Mouse (Mus musculus) embryo, embryonic 11 days (tissue): ENCODE measurements around the gene 4930564D02Rik.

Source experiments
- DNase-seq: peaks from one replicate; pipeline ENCODE4 v3.0.0-alpha.2; 2015

Gene 4930564D02Rik

DNA sequence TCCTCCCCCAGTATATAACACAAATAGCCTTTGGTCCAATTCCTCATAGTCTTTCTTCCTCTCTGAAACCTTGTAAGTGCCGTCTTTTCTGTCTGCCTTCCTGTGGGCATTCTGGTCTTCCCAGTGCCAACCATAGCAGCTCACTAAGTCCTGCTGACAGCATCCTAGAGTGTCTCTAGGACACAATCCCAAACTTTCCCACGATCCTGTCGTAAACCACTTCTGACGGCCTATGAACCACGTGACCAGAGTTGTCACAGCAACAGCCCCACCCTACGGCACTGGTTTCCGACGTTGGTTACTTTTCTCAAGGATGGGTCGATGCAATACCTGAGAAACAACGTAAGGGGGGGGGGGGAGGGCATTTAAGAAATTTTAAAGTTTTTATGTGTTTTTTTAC lies at the start of gene 4930564D02Rik:
4930564D02Rik (plus strand) TSS at position 301 of the 400 bp plus-strand sequence.
- DNase-seq: no peak

DNA sequence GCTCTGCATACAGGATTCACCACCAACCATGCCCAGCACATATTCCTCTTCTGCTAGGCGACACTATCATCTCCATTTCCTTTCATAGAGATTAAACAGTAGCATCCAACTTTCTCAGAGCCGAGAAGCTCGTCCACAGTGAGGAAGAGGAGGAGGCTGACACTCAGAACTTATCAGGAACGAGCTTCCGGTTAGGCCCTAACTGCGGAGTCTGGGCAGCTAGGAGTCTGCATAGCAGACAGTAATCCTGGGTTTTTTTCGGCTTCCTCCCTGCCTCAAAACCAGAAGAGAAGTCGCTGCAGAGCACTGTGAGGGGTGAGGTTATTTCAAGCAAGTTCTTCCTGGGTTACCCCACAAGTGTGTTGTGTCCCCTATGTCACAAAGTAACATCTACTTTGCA lies 49.3 kb upstream of the 4930564D02Rik start:
- no peak for DNase-seq

DNA sequence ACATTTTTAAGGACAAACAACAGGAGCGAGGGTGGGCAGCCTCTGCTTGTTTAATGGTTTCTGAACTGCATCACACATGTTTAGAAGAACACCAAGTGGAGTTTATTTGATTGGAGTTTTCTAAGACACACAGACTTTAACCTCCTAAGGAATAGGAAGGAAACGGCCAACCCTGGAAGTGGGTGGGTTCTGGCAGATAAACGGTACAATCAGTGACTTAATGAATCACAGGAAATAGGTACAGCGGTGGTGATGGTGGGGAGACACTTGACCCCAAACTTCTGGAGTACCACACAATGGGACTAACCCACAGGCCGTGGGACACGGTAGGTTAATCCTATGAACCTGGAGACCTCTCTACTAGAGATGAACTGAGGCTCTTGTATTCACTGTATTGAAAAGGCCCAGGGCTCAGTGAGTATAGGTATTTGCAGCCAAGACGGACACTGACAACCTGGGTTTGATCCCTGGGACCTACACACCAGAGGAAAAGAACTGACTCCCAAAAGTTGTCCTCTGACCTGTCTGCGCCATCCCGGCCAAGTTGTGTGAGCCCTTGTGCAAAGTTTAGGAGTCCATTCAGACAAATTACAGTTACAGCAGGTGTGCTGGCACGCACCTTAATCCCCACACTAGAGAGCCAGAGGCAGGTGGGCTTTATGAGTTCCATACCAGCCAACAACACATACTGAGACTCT lies 48.4 kb upstream of the 4930564D02Rik start:
- DNase-seq: no peak

DNA sequence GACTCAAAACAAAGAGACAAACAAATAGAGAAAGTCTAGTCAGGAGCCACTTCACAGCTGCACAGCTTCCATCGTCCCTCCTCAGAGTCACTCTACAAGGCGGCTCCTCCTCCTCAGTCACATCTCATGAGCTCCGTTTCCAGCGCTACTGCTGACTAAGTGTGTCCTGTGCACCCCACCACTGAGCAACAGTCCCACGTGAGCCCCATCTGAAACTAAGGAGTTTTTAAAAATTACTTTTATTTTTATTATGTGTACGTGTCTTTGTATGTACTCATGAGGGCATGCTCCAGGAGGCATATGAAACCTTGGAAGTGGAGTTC lies 47.9 kb upstream of the 4930564D02Rik start:
- DNase-seq: no peak

DNA sequence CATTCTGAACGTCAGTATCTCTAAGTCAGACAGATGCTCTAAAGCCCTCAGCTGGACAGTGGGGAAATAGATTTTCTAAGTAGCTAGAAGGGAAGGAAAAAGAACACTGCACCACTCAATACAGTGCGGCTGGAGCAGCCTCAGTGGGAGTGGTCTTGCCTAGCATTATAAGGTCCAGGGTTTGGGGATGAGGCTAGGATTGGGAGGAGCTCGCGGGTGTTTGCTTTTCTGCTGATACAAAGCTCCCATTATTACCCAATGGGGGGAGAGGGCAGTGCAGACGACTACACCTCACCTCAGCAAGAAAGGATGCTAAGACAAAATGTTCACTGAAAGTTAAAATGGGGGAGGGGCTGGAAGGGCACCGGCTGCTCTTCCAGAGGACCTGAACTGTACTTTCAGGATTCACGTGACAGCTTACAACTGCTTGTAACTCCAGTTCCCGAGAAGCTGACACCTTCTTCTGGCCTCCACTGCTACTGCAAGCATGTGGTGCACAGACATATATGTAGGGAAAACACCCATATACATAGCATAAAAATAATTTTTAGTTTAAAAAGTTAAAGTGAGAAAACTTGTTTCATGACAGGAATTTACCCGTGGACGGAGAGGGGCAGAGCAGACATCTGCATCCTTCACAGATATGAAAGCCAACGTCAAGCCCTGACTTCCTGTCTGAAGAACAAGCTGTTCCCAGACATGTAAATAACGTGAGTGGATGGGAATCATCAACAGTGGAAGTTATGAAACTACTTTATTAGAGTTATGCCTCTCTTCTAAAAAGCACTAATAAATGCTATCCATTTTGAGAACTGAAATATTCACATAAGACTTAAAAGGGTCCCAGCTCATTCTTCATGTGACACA lies 46.6 kb upstream of the 4930564D02Rik start:
- no peak for DNase-seq

DNA sequence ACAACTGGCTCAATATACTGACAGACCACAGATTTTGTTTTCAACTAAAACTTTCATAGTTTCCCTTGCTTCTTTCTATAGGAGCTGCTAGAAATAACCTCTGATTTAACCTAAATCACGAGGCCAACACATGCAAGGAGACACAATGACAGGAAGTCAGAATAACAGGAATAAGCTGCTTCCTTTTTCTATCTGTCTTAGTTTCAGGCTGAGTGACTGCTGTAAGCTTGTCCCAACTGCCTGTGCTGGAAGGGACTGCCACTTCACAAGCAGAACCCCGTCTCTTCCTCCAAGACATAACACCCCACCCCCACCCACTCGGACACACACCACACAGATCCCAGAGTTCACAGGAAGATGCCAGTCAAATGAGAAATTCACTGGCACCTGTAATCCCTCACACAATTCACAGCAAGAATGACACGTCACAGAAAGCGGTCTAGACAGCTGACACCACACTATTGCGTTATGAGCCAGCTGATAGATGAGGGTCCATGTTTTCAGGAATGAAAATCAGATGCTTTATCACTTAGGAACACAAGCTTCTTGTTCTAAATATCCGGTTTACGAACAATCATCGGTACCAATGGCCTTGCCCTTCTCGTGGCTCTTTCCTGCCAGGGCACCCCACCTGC lies 43.2 kb upstream of the 4930564D02Rik start:
- no peak for DNase-seq

DNA sequence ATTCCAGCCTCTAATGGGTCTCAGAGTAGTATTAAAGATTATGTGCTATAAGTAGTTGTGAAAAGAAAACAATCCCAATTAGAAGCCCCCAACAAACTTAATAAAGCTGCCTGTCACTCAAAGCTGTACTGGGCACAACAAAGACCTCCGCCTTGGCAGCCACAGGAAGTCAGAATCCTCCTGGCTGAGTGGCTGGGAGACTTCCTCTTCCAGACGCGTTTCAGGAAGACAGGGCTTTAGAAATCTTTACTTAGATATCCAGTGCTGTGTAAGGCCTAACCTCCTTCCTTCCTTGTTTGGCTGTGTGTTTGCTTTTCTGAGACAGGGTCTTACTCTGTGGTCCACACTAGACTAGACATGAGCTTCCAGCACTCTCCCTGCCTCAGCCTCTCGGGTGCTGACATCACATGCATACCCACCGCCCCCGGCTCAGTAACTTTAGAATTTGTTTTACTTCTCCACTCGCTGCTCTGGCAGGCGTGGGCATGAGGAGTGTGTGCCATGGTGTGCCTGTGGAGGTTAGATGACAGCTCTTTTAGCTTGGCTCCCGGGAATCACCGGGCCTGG lies 30.3 kb upstream of the 4930564D02Rik start:
- DNase-seq: no peak

DNA sequence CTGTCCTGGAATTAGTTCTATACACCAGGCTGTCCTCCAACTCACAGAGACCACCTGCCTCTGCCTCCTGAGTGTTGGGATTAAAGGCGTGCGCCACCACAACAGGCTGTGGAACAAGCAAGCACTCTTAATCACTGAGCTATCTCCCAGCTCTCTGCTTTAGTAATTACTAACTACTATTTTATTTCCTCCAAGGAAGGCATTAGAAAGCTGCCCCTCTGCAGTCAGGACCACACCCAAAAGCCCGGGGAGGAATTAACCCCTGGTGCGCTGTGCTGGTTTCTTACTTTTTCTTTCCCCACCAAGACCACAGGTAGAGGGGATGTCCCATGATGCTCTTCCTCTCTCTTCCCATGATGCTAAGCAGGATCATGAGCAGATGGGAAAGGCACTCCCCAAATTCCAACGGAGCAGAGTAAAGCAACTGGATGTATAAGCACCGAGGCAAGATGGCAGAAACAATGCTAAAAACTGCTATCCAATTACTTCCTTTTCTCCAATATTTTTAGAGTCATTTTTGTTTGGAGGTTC lies 29.3 kb upstream of the 4930564D02Rik start:
- DNase-seq: no peak

DNA sequence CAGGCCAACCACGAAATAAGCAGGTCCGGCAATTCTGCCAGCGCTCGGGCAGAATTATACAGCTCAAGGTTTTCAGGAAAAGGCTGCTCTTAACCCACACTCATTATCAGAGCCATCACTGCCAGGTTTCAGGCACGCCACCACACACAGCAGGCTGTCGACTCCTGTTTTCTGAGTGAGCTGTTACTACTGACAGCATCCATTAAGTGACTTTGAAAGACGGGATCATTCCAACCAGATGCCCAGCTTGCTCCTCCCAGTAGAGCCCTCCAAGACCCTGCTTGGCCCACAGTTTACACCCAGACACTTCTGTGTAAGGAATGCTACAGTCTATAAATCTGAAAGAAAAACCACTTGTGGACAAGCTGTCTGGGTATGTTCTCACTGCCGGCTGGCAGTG lies 26.6 kb upstream of the 4930564D02Rik start:
- DNase-seq: peak; percentile 14

DNA sequence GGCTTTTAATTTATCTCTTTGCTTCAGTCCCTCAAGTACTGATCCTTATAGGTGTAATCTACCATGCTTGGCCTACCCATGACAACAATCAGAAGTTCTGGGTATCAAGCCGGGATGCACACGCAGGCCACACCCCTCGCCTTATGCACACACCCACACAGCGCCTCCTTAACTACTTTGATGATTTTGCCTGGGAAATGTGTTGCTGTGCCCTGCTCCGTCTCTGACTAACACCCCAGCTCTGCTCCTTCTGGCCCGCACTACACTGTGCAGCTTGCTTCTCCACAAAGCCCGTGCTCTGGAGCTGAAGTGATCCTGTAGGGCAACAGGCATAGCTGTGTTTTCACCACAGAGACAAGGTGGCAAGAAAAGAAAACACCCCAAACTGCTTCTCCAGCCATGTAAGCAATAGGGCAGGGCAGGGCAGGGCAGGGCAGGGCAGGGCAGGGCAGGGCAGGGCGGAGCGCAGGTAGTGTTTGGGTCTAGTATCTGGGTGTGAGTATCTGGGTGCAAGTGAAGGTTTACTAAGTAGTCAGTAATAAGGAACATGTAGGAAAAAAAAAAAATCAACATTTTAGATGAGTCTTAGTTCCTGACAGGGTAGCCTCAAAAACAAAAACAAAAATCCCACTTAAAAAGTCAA lies 25.5 kb upstream of the 4930564D02Rik start:
- no peak for DNase-seq

DNA sequence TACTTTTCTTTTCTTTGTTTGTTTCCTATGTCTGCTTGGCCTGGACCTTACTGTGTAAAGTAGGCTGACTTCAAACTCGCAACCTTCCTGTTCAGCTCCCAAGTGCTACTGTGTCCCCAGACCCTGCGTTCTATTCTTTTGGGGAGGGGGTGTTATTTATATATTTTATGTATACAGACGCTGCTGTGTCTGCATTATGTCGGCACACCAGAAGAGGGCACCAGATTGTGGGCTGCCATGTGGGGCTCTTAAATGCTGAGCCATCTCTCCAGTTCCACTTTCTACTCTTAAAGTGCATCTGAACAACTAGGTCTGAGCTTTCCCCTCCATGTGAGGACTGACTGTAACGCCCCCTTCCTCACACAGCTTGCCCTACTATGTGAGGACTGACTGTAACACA lies 22.9 kb upstream of the 4930564D02Rik start:
- no peak for DNase-seq

DNA sequence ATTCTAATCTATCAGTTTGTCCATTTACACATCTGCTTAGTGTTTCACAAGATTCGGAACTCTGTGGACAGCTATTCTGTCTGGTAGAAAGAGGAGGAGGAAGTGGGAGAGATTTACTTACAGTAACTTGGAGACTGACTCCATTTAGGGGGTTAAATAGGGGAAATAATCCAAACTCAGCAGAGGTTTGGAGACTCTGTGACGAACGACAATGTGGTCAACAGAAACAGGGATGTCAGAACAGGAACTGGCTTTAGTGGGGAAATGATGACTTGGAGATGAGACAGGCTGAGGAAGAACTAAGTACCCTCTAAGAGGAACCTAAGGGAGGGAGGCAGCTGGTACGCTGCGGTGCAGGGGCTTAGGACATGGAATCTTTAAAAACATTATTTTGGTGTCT lies 19.8 kb upstream of the 4930564D02Rik start:
- DNase-seq: no peak

DNA sequence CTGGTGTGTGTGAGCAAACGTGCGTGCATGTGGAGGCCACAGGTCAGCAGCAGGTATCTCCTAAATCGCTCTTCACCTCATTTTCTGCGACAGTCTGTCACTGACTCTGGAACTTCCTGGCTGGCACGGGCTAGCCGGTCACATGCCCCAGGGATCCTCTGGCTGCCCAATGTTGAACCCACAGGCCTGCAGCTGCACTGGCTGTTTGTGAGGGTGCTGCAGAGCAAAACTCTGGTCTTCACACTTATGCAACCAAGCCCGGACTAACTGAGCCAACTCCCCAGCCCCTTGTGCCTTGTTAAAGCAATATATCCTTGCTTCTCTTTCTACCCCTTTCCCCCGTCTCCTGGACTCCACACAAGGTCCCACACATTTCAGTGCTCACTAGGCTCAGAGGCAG lies 19.0 kb upstream of the 4930564D02Rik start:
- DNase-seq: no peak

DNA sequence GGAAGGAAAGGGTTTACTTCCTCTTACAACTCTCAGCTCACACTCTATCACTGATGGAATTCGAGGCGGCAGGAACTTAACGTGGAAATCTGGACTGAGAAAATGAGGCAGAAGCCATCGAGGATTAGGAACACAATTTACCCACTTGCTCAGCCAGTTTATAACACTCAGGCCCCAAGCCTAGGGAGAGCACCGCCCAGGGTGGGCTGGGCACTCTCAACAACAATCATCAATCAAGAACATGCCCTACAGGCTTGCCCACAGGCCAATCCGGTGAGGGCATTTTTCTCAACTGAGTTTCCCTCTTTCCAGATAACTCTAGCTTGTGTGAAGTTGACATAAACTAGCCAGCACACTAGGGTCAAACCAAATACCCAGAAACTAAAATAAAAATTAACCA lies 16.8 kb upstream of the 4930564D02Rik start:
- no peak for DNase-seq

DNA sequence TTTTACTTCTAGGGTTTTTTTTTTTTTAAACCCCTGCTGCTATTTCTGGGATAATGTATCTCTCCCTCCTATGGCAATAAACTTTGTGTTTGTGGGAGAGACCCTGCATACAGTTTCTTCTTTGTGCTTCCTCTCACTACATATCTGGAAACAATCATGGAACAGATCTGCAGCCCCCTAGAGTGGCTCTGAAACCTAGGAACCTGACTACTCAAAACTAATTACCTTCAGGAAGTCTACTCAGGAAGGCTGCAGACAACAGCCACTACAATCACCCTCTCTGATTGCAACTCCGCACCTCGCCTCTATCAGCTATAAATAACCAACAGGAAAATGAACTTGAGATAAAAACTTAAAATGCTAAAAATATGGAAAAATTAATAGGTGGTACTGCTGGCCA lies 15.5 kb upstream of the 4930564D02Rik start:
- DNase-seq: peak; percentile 29

DNA sequence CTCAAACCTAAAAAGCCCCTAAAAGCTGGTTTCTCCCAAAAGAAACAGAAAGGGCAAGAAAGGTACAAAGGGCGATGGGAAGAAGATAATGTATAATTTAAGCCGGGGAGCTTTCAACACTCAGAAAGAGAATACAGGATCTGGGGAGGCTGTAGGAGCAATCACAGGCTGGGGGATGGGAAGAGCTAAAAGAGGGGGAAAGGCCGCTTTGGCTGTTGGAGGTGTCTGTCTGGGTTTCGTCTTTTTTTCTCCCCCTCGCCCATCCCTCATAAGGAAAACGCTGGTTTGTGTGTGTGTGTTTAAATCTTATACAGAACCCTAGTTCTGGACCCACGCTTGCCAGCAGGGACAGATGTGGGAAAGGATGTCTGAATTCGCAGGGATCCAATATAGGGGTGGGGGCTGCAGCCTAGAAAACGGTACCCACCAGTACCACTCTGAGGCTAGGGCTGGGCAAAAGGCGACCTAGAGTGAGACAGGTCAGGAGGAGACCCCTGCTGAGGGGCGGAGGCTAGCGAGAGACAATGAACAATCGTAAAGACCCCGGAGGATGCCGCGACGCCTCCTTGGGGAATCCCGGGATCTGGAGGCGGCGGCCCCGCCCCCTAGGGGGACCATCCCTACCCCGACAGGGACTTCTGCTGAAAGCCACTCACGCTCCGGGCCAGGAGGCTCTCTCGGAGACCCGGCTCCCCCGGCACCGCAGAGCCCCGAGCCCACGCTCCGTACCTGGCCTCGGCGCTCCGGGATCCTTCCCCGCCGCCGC lies 14.3 kb upstream of the 4930564D02Rik start:
- peak; percentile 88 for DNase-seq

DNA sequence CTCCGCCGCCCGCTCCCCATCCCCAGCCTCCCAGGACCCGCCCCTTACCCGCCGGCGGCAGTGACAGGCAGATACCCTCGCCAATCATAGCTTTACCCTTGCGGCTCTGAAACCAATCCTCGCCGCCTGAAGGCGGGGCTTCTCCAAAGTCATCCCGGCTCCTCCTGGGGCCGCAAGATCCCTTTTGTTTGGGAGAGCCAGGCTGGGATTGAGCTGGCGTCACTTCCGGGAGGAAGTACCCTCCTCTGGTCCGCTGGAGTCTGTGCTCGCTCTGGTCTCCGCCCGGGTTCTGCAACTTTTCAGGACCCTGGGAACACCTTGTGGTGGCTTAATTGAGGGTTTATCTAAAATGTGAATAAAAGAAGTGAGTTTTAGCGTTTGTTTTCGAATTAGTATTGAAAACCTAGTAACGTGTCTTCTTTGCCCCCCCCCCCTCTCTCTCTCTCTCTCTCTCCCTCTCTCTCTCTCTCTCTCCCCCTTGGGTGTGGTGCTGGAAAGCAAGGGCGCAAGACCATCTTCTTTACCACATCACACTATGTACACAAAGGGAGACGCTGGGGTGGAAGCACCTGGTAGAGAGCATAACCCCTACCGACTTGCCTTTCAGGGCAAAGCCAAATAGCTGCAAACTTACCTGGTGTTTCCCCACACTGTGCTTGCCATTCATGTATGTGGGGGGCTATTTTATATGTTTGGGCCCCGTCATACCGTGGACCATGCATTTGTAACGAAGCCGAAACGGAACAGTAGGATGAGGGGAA lies 13.5 kb upstream of the 4930564D02Rik start, which contains the start of gene Cttnbp2nl:
Cttnbp2nl (minus strand) TSS at position 210 of the 761 bp plus-strand sequence.
- DNase-seq: peak; percentile 99

DNA sequence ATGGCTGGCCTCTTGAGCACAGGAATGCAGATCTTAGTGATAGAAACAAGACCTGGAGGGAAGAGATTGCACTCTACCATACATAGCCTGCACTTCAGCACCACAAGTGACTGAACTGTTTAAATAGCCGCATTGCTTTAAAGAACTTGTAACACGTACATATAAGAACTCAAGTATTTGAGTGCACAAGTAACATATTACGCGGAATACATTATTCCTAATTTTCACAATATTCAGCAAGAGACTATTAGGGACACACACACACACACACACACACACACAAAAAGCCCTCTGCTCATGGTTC lies 13.0 kb upstream of the 4930564D02Rik start:
- DNase-seq: no peak

DNA sequence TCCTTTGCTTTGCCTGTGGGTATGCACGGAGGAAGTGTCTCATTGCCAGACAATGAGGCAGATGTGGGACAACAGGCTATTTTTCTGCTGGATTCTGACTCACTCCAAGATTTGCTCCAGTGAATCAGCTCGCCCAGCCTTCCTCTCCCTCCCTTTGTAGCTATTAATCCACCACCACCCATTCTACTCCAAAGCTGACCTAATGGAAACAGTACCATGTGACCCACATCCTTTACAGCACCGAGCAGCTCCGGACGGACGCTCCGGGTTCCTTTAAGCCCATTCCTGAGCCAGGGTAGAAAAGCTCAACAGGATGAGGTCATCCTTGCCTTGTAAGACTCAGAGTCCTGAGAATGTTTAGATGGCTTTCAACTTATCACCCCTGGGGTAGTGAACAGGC lies 11.7 kb upstream of the 4930564D02Rik start:
- no peak for DNase-seq

DNA sequence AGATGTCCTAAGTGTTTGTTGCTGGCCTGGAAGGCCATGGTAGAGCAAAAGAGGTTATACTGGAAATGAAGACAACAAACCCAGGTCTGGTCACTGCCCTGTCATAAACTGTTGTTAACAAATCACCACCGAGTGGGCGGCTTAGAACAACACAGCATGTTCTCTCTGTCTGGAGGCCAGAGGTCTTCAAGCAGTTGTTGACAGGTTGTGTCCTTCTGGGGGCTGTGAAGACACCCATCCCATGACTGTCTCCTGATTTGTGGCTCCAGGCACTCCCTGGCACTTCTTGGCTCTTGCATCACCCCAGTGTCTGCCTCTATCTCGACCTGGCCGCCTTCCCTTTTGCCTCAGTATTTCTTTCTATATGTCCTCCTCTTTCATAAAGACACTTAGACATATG lies 11.0 kb upstream of the 4930564D02Rik start:
- no peak for DNase-seq
